Mouse (Mus musculus) left cerebral cortex, adult 8-10 months (tissue): Measurements from ENCODE around the gene Atp4b. TPM values are rescaled to one million over a fixed set of nuclear protein-coding genes. Genes with fewer than 3 reads are reported as not detected.

Source experiments
- DNase-seq, 2 experiments: peaks; one replicate each; pipeline ENCODE4 v3.0.0; 2022; ENCODE audit warnings: low spot score in 2 of 2
- total RNA-seq, 4 experiments: library from RNA; stranded (reverse); gene quantifications; 2 replicates each; pipeline ENCODE4 v1.2.4; 2022

Gene Atp4b
- not detected for total RNA-seq

DNA sequence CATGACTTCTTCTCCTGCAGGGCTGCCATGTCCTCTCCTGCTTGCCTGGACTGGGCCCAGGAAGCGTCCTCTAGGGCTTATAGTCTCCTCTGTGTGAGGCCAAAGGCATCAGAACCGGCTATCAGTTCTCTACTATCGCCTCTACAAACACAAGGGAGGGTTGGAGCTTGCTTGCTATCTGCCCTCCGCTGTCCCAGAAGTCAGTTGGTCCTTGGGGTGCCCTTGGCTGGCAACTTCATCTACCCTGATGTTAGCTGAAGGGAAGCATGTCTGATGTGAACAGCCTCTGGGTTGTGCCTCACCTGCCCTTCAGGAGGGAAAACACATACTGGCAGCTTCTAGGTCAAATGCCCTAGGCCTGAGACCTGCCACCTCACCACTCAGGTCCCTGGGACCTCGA lies at the start of gene Atp4b:
Gene Atp4b (minus strand): TSS at position 101 of the 400 bp plus-strand sequence.
- DNase-seq, result no peak

DNA sequence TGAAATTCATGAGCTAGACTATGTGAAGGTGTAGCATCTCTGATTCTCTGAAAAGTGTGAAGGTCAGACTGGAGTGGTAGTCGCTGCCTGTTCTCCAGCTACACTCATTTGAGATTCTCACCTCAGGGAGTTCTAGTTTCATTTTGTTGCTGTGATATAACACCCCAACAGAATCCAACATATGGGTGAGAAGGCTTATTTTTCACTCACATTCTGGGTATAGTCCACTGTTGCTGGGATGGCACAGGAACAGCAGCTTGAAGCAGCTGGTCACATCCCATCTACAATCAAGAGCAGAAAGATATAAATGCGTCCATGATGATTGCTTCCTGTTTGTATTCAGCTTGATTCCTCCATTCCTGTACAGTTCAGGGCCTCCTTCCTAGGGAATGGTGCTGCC lies 45.5 kb upstream of the Atp4b start:
- no peak for DNase-seq

DNA sequence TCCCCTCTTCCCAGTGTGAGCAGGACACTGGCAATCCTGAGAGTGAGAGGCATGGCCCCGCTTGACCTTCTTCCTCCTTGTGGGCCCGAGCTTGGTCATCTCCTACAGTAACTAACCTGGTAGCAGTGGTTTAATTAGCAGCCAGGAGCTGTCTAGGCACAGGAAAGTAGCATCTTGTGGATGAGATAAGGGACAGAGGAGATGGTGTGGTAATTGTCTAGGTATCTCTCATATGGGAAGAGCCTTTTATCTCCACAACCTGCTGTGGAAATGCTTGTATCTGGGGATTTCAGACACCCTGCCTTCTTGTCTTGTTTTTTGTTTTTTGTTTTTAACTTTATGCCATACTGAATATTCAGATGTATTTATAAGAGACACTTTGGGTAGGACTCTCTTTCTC lies 40.9 kb upstream of the Atp4b start:
- no peak for DNase-seq

GRCm38 (mm10) chr8:13436052-13436451 lies 39.4 kb upstream of the Atp4b start:
- DNase-seq, result no peak

- no peak for DNase-seq
These were observed 38.3 kb upstream of the Atp4b start, which contains the start of gene Tmem255b for GRCm38 (mm10) chr8:13434889-13435288. TSS of gene Tmem255b (plus strand) at chr8:13435189.

DNA sequence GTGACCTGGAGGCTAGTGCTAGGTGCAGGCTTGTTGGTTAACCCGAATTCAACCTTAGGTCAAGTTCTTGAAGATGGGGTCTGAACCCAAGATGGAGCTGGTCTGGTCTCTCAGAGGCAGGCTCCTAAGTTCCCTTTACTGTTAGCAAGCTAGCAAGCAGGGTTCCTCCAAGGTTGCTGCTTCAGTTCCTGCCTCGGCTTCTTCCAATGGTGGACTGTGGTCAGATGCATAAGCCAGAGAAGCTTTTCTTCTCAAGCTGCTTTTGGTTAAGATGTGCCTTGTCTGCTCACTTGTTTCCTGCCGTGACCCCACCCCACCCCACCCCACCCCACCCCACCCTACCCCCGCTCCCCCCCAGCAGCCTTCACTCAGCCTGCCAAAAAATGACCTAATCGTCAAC lies 36.5 kb upstream of the Atp4b start:
- DNase-seq, result no peak

- no peak for DNase-seq
These were observed 34.2 kb upstream of the Atp4b start for GRCm38 (mm10) chr8:13430866-13431265.

DNA sequence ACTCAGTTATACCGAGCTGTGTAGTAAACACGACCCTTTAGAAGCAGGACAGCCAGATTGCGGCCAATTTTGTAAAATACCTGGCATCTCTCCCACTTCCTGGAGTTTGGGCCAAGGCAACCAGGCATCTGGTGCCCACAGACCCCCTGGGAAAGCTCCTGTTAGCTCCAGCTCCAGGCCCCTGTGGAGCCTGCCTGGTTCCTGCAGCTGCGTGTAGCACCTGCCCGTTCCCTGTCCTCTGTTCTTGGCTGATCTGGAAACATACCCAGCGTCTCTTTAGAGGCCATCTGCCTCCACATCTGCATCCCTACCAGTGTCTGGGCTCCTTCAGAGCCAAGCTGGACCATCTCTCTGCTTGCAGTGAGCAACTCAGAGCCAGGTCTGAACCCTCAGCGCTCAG lies 33.8 kb upstream of the Atp4b start:
- DNase-seq, result no peak

GRCm38 (mm10) chr8:13428156-13428555 lies 31.5 kb upstream of the Atp4b start:
- no peak for DNase-seq

- DNase-seq, result no peak
These were observed 30.7 kb upstream of the Atp4b start for GRCm38 (mm10) chr8:13427351-13427750.

- peak in 1 of 2 experiments; percentile 42 for DNase-seq
These were observed 24.3 kb upstream of the Atp4b start for GRCm38 (mm10) chr8:13420970-13421369.

GRCm38 (mm10) chr8:13419111-13419639 lies 22.6 kb upstream of the Atp4b start:
- no peak for DNase-seq

DNA sequence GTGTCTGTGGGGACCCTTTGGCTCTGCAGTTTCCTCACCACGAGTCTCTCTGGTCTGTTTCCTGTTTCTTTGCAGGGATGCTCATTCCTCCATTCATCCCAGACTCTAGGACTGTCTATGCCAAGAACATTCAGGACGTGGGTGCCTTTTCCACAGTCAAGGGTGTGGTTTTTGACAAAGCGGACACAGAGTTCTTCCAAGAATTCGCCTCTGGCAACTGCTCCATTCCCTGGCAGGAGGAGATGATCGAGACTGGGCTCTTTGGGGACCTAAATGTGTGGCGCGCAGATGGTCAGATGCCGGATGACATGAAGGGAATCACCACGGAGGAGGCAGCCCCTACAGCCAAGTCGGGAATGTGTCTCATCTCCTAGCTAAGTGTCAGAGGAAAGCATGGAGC lies 19.3 kb upstream of the Atp4b start:
- DNase-seq, result peak in 1 of 2 experiments; percentile 23

GRCm38 (mm10) chr8:13413823-13414390 lies 17.3 kb upstream of the Atp4b start:
- DNase-seq, result no peak

- DNase-seq, result no peak
These were observed 16.4 kb upstream of the Atp4b start for GRCm38 (mm10) chr8:13412891-13413558.

DNA sequence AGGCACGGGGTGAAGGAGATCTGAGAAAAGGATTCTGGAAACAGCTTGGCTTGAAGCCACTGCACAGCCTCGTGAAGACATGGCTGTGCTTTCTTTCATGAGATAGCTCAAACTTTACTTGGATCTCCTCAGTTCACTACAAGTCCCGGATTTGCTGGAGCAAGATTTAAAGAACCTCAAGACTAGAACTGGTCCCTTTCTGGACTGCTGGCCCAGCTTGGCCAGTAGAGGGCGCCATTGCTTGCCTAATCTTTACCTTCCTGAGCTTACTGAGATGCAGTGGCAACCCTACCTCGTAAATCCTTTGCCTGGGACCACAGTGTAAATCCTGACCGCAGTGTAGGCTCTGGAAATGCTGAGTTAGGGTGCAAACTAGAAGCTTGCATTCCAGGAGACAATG lies 15.0 kb upstream of the Atp4b start:
- DNase-seq, result peak; percentile 36 to 39

- DNase-seq, result no peak
These were observed 9.4 kb upstream of the Atp4b start for GRCm38 (mm10) chr8:13406011-13406410.

GRCm38 (mm10) chr8:13404666-13405131 lies 8.1 kb upstream of the Atp4b start, which contains the start of gene Grk1:
TSS of gene Grk1 (plus strand) at chr8:13405081.
- DNase-seq, result no peak

DNA sequence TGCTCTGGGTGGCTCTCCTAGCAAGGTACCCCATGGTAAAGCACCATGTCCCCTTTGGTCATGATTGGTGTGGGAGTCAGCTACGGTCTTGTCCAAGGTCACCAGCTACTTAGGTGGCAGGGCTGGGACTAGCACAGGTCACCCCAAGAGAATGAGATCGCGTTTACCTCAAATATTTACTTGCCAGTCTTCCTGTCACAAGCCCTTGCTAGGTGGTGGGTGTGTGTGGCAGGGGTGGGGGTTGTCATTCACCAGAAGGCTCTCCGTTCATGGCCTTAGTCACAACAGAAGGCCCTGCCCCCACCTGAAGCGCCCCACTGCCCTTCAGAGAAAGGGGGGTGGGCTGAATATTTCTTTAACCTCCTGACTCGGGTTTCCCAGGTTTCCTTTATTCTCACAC lies 6.9 kb upstream of the Atp4b start:
- no peak for DNase-seq

DNA sequence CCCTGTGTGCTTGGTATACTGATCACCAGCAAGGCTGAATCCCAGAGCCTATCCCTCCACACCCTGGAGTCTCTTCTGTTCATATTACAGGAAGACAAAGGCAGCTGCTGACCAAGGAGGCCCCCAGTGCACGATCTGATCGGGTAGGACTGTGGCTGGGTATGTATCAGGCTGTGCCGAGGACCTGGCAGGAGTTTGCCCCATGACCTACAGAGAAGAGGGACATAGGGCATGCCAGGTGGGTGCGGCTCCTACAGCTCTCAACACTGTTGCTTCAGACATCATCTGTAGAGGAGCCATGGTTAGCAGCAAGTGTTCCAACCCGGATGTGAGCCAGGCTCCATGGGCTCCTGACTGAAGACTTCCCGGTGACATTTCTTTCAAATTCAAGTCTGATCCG lies 2.8 kb downstream of the Atp4b start:
- DNase-seq, result no peak

DNA sequence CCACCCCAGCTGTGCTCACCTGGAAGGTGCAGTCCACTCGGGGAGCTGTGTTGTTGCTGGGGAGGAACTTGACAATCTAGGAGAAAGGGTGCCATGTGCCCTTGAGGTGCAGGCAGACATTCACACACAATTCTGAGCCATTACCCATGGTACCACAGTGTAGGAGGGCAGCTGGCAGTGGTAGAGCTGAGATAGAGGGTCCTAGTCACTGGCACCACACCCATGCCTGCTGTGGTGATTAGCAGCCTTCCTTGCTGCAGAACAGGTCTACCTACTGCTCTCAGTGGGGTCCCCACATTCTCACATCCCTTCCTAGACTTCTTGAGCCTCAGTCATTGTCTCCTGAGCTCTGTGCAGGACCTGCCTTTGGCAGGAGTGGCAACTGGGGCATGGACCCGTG lies 7.9 kb downstream of the Atp4b start:
- no peak for DNase-seq

- DNase-seq, result no peak
These were observed 8.9 kb downstream of the Atp4b start for GRCm38 (mm10) chr8:13387728-13388127.

GRCm38 (mm10) chr8:13386366-13386765 lies 10.3 kb downstream of the Atp4b start:
- no peak for DNase-seq
